Mouse (Mus musculus): Measurements from ENCODE around the gene Hcn2.

The Hcn2 gene

GRCm38 (mm10) chr10:79716254-79716987 lies at the start of gene Hcn2:
Gene Hcn2, plus strand, starts transcription at chr10:79716634.
- DNase-seq (ENCODE audit: low spot score in 2 of 2): no peak

GRCm38 (mm10) chr10:79668076-79668475 lies 48.4 kb upstream of the Hcn2 start:
- no peak for DNase-seq (ENCODE audit: low spot score in 2 of 2)

GRCm38 (mm10) chr10:79668771-79669575 lies 47.5 kb upstream of the Hcn2 start, which contains the start of gene Tpgs1:
Gene Tpgs1, plus strand, starts transcription at chr10:79669369.
- DNase-seq (ENCODE audit: low spot score in 2 of 2): peak; percentile 82 to 84

DNA sequence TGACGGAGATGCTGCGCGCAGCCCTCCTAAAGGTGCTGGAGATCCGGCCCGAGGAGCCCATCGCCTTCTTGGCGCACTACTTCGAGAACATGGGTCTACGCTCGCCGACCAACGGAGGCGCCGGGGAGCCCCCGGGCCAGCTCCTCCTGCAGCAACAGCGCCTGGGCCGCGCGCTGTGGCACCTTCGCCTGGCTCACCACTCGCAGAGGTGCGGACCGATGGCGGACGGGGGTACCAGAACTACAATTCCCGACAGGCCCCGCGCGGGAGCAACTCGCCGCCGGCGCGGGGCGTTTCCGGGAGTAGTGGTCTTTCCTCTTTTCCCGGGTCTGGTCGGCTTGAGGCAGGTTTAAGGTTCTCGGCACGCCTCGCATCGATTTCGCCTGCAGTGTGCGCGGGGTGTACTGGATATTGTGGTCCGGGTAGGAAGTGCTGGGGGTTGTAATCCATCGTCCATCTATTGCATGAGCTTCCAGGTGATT lies 46.8 kb upstream of the Hcn2 start:
- DNase-seq (ENCODE audit: low spot score in 2 of 2): peak; percentile 73

DNA sequence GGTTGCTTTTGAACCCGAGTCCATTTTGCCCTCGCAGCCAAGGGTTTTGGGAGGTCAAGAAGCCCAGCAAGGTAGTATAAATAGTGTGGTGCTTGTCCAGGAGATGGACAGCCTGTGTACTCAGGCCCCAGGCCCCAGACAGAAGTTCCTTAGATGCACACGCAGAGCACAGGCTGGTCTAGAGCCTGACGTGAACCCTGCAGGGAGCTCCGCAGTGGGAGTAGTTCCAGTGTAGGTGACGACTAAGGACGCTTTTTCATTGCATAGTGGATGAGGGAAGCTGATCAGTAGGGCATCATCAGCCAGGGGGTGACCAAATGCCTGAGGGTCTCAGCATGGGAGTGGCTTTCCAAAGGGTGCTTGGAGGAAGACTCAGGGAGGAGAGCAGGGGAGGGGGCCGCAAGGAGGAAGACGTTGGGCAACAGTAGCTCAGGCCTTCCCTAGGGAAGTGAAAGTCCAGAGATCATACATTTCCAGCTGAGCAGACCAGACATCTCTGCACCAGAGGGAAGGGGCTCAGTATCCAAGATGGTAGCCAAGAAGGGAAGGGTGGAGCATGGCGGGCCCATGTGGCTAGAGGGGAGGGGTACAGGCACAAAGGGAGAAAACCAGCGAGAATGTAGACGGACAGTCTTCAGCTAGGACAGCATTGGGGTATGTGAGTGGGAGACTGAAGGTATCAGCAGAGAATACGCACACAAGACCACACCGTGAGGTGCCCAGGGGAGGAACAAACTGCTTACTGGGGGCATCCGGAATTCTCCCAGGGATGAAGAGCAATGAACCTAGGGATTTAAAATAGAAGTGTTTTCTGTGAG lies 46.2 kb upstream of the Hcn2 start:
- no peak for DNase-seq (ENCODE audit: low spot score in 2 of 2)

DNA sequence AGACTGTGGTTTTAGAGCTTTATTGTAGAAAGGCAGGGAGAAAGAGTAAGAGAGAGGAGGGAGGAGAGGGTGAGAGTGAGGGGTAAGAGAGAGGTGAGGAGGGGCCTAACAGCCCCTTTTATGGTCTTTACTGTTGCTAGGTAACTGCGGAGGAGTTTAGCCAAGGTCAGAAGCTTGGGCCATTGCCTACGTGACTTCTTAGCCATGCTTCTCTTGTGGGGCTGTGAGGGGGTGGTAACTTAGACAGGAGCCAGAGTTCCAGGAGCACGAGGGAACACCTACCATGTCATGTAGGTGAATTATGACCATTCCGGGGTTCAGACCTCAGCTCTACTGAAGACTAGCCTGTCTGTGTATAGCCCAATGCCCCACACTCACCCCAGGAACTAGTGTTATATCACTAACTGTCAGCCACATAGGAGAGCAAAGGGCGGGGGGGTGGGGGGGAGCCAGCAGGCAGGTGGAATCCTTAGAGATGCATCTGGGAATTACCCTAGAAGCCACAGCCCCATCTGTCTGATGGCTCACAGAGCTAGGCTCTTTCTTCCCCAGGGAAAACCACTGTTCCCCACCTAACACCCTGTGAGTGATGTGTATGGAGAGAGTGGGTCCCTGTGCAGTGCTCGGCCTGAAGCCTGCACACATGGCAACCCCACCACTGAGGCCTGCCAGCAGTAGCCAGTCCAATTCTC lies 44.9 kb upstream of the Hcn2 start:
- no peak for DNase-seq (ENCODE audit: low spot score in 2 of 2)

DNA sequence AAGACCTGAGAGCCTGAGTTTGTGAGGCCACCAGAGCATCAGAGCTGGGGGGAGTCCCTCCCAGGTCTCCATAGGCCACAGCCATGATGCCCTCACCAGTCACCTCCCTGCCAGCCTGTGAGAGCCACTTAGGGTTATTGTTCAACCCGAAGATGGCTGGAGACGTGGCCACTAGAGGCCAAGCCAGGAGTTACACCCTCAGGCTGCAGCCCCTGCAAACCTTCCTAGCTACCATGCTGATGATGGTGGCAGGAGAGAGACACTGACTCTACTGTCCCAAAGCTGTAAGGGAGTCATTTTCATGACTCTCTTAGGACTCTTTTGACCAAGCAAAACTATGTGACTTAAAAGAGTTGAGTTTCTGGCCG lies 44.4 kb upstream of the Hcn2 start:
- no peak for DNase-seq (ENCODE audit: low spot score in 2 of 2)

GRCm38 (mm10) chr10:79673054-79673453 lies 43.4 kb upstream of the Hcn2 start:
- DNase-seq (ENCODE audit: low spot score in 2 of 2): no peak

GRCm38 (mm10) chr10:79675346-79676035 lies 40.9 kb upstream of the Hcn2 start:
- DNase-seq (ENCODE audit: low spot score in 2 of 2): no peak

DNA sequence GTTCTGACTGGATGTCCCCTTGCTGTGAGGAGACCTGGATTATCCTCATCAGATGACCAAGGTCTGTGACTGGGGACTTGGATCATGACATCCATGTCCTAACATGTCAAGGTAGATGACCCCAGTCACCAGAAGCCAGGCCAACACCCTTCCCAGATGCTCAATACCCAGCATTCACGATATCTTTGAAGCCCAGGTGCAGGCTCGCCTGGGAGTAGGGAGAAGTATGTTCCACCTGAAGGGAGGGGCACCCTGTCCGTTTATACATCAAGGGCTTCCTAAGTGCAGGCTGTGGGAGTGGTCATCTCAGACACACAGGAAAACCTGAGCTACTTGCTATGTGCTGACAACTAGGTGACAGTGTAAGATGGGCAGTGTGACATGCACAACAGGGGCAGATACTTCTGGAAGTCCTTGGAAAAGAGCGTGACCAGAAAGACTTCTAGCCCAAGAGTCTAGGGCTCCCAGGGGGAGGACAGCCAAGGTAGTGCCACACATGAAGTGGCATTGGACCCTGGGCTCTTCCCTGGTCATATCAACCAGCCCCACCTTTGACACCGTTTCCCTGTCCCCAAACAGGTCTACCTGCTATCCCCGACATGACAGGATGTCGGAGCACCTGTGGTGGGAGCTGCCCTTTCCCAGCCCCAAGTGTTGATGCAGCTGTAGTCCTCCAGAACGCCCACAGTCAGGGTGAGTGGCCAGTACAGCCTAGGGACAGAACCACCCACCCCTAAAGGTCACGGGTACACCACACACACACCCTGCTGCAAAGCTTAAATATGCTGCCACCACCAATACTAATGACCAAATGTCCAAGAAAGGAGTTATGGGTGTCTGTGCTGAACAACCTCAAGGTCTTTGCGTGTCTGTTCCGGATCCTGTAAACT lies 35.6 kb upstream of the Hcn2 start:
- peak in 1 of 2 experiments; percentile 40 for DNase-seq (ENCODE audit: low spot score in 2 of 2)

GRCm38 (mm10) chr10:79681591-79682245 lies 34.7 kb upstream of the Hcn2 start, which contains the start of gene Cdc34:
Gene Cdc34, plus strand, starts transcription at chr10:79682195.
- DNase-seq (ENCODE audit: low spot score in 2 of 2): peak; percentile 98 to 99

- peak; percentile 36 to 47 for DNase-seq (ENCODE audit: low spot score in 2 of 2)
Observed at GRCm38 (mm10) chr10:79682551-79682915, 33.9 kb upstream of the Hcn2 start.

- DNase-seq (ENCODE audit: low spot score in 2 of 2): peak; percentile 64 to 74
Observed at GRCm38 (mm10) chr10:79682916-79683582, 33.4 kb upstream of the Hcn2 start.

DNA sequence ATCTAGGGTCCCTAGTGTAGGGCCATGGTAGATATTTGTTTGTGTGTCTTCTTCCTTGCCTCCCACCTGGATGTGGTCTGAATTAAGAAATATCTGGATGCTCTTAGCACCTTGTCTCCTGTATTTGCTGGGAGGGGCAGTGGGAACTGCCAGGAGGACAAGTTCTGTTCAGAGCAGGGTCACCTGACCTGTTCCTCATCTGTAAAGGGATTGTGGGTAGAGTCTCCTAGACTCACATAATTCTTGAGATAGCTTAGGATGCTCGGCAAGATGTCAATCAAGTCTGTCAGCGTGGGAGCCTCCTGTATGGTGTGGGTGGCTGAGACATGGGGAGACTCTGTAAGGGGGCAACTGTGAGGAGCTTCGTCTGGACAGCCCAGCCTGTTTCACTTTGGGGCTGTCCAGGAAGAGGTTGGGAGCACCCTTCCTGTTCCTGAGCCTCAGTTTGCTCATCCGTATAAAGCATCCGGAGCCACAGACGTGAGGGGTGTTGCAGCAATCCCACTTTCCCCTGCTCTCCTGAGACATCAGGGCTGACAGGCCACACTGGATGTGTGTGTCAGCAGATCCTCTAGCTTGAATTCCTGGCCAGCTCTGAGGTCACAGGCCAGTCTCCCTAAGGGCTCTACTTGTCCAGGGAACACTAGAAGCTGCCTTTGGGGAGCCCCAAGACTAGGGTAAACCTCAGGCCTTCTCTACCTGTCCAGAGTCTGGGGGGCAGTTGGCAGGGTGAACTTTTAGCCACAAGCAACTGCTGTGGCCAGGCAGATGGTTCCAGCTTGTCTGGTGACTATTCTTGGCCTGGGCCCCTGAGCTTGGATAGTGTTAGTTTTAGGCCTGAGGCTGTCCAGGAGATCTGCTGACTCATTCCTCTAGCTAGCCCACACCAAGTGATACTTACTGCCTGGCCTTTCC lies 32.5 kb upstream of the Hcn2 start:
- DNase-seq (ENCODE audit: low spot score in 2 of 2): no peak

GRCm38 (mm10) chr10:79684770-79685600 lies 31.4 kb upstream of the Hcn2 start:
- no peak for DNase-seq (ENCODE audit: low spot score in 2 of 2)

- DNase-seq (ENCODE audit: low spot score in 2 of 2): no peak
Observed at GRCm38 (mm10) chr10:79686219-79686618, 30.2 kb upstream of the Hcn2 start.

- no peak for DNase-seq (ENCODE audit: low spot score in 2 of 2)
Observed at GRCm38 (mm10) chr10:79686691-79687090, 29.7 kb upstream of the Hcn2 start.

All from thymus, postnatal 10 days (tissue).